ENCODE assay signal across 13 mouse cellular contexts in genomic region chr6:137126224-137126623, GRCm38 (mm10). TPM values are rescaled to one million over a fixed set of nuclear protein-coding genes. Genes with fewer than 3 reads are reported as not detected.
DNase-seq lines count a peak whose midpoint lies in the region; ATAC-seq lines count a peak whose summit lies in the region.
"Had no signal": no experiment of that assay in that cellular context is flagged by ENCODE, and none has a peak within 500 bp of the region (broad histone marks: within the 10 kb centered on the region; RNA-seq: fewer than 3 reads in every experiment).

No protein-coding gene starts in this region.

- H3K36me3 ChIP-seq in hindbrain, embryonic 16.5 days (ENCODE audit: control insufficient read depth, insufficient read depth, low read length) = no peaks in the 10 kb centered on the region
- H3K36me3 ChIP-seq in stomach, embryonic 14.5 days (ENCODE audit: control insufficient read depth, insufficient read depth, low read length) = no peaks in the 10 kb centered on the region
- H3K36me3 ChIP-seq: heart, embryonic 12.5 days had no signal

- H3K4me2 ChIP-seq in hindbrain, embryonic 16.5 days (ENCODE audit: low read length) = no peak overlapping the region
- no peak overlapping the region for H3K4me2 ChIP-seq in stomach, embryonic 14.5 days (replicated peaks; ENCODE audit: low read depth, low read length)
- H3K4me2 ChIP-seq: forebrain, embryonic 13.5 days; heart, embryonic 12.5 days had no signal

- peak; percentile 50 for DNase-seq in embryo, embryonic 10 days (ENCODE audit: low spot score)
- DNase-seq in embryo, embryonic 9.5 days (ENCODE audit: extremely low spot score) = no peak
- DNase-seq in left cerebral cortex, postnatal 4 days = peak; percentile 9
- DNase-seq in left cerebral cortex, adult 11 months (ENCODE audit: low spot score) = no peak
- DNase-seq in spleen, adult 18-20 months = no peak
- DNase-seq in layer of hippocampus, postnatal 36 days = no peak
- DNase-seq: cerebellum, adult 18-20 months had no signal

- H3K9me3 ChIP-seq in hindbrain, embryonic 16.5 days (ENCODE audit: control insufficient read depth, low read length) = no peaks in the 10 kb centered on the region
- H3K9me3 ChIP-seq in stomach, embryonic 14.5 days (ENCODE audit: control insufficient read depth, low read depth, low read length) = no peaks in the 10 kb centered on the region
- H3K9me3 ChIP-seq: forebrain, embryonic 13.5 days; heart, embryonic 12.5 days had no signal

- H3K4me1 ChIP-seq in hindbrain, embryonic 16.5 days (ENCODE audit: control insufficient read depth, insufficient read depth, low read depth, low read length) = no peaks in the 10 kb centered on the region
- peaks cover 10% of the 10 kb centered on the region; the same call in 1 of the 2 replicates for H3K4me1 ChIP-seq in stomach, embryonic 14.5 days (ENCODE audit: control insufficient read depth, insufficient read depth, low read length)
- H3K4me1 ChIP-seq: forebrain, embryonic 13.5 days had no signal

- H3K27me3 ChIP-seq in hindbrain, embryonic 16.5 days (replicated peaks; ENCODE audit: control insufficient read depth, insufficient read depth, low read length) = no peaks in the 10 kb centered on the region
- H3K27me3 ChIP-seq in stomach, embryonic 14.5 days (ENCODE audit: control insufficient read depth, insufficient read depth, low read length) = no peaks in the 10 kb centered on the region
- H3K27me3 ChIP-seq: forebrain, embryonic 13.5 days; heart, embryonic 12.5 days had no signal

- 55% methylated on average over 2 of the region's 2 CpGs for WGBS in hindbrain, embryonic 16.5 days
- 4% methylated on average over 2 of the region's 2 CpGs for WGBS in stomach, embryonic 14.5 days

- H3K4me3 ChIP-seq in hindbrain, embryonic 16.5 days (ENCODE audit: low read length) = no peak overlapping the region
- H3K4me3 ChIP-seq in stomach, embryonic 14.5 days (ENCODE audit: low read depth, low read length) = no peak overlapping the region
- H3K4me3 ChIP-seq: forebrain, embryonic 13.5 days; heart, embryonic 12.5 days had no signal

- no peak overlapping the region for H3K9ac ChIP-seq in hindbrain, embryonic 16.5 days (ENCODE audit: low read depth, low read length)
- H3K9ac ChIP-seq in stomach, embryonic 14.5 days (replicated peaks; ENCODE audit: low read depth, low read length) = no peak overlapping the region
- H3K9ac ChIP-seq: forebrain, embryonic 13.5 days; heart, embryonic 12.5 days had no signal

- intact Hi-C loops in left cerebral cortex, postnatal 4 days (cut with DNase I) = no loop called here

- peak; percentile 77 for ATAC-seq in hindbrain, embryonic 16.5 days
- peak; percentile 86; the same call in 1 of the 2 replicates for ATAC-seq in stomach, embryonic 14.5 days (ENCODE audit: insufficient number of reproducible peaks, insufficient read depth, low FRiP score, low read depth)
- ATAC-seq: forebrain, embryonic 13.5 days had no signal

- H3K27ac ChIP-seq in hindbrain, embryonic 16.5 days (ENCODE audit: low read depth, low read length) = no peak overlapping the region
- H3K27ac ChIP-seq in stomach, embryonic 14.5 days (ENCODE audit: low read length) = peak overlapping the region; percentile 70
- H3K27ac ChIP-seq: forebrain, embryonic 13.5 days had no signal

RNA-seq across cellular contexts. Expression of gene Rerg, which starts 44.1 kb away (rescaled TPM):
- 10 to 100 TPM in 1 of 2 experiments, 1 to 10 TPM in 1; 9.2 to 11.0 TPM for total RNA-seq in left cerebral cortex, postnatal 4 days (2021)
- polyA plus RNA-seq in hindbrain, embryonic 16.5 days (2015; fragmentation: Nextera tagmentation; extraction: Ambion mirVana) = 7.9 and 9.0 TPM in 2 replicates
- 32.6 and 36.5 TPM in 2 replicates for polyA plus RNA-seq in stomach, embryonic 14.5 days (2014; fragmentation: Nextera tagmentation; extraction: Ambion mirVana)
- 10 to 100 TPM; 37.5 to 41.0 TPM for total RNA-seq in layer of hippocampus, postnatal 36 days (2021)
- total RNA-seq: megakaryocyte progenitor cell, adult 5-6 weeks; neutrophil, adult 5-6 weeks had no signal

Comparison
In these comparisons a context has a peak if more than half of its experiments do, and no peak if none do; other contexts are left out.
1. DNase-seq: peak in embryo, embryonic 10 days (single experiment) and left cerebral cortex, postnatal 4 days (single experiment); none in embryo, embryonic 9.5 days (single experiment), left cerebral cortex, adult 11 months (single experiment), spleen, adult 18-20 months (0 of 2) and layer of hippocampus, postnatal 36 days (0 of 2).